Comparison of ENCODE assay signal across 7 mouse cellular contexts in the genomic region with DNA sequence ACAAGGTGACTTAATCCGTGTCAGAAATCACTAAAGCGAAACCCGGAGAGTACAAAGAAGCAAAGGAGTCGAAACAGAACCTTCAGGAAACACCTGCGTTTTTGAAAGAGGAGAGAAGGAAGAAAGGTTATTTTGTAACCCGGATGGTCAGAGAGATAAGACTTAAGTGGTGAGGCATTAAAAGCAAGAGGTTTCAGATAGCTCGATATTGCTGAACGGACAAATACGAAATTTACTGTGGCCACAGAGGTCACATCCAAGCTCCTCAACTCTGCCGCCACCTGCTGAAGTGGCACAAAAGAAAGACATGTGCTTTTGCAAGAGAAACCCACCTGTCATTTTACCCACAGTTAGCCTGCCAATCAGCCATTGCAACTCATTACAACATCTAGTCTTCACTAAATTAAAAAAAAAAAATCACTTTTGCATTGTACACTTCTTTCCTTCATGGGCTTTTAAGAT. TPM values are rescaled to one million over a fixed set of nuclear protein-coding genes. Genes with fewer than 3 reads are reported as not detected.
A peak's percentile ranks its signal among the peaks of the same experiment; 100 is the strongest.
DNase-seq lines count a peak whose midpoint lies in the region; ATAC-seq and TF ChIP-seq lines count a peak whose summit lies in the region.

No protein-coding gene starts in this region.

- no peaks in the 10 kb centered on the region for H3K36me3 ChIP-seq in spleen, adult 2 months (ENCODE audit: control insufficient read depth, insufficient read depth, low read length)
- H3K36me3 ChIP-seq in embryonic facial prominence, embryonic 10.5 days (replicated peaks) = no peaks in the 10 kb centered on the region
- H3K36me3 ChIP-seq in liver, embryonic 14.5 days (replicated peaks; ENCODE audit: control insufficient read depth, insufficient read depth, low read depth) = no peaks in the 10 kb centered on the region

- H3K27me3 ChIP-seq in spleen, adult 2 months (ENCODE audit: control insufficient read depth, insufficient read depth, low read length) = no peaks in the 10 kb centered on the region
- H3K27me3 ChIP-seq in embryonic facial prominence, embryonic 10.5 days (replicated peaks; ENCODE audit: low read depth, poor library complexity, severe bottlenecking) = no peaks in the 10 kb centered on the region
- no peaks in the 10 kb centered on the region for H3K27me3 ChIP-seq in liver, embryonic 14.5 days (ENCODE audit: control insufficient read depth, insufficient read depth, low read length)

- TF ChIP-seq POLR2A in spleen, adult 2 months (IDR thresholded peaks at IDR 0.05; ENCODE audit: low read depth, low read length) = no peak

- H3K9me3 ChIP-seq in embryonic facial prominence, embryonic 10.5 days = no peaks in the 10 kb centered on the region
- H3K9me3 ChIP-seq in liver, embryonic 14.5 days (ENCODE audit: control insufficient read depth, low read length) = no peaks in the 10 kb centered on the region

- peak in 1 of 2 experiments; percentile 12 for DNase-seq in spleen, adult 2 months (ENCODE audit: low read depth in 1 of 2, low spot score in 2 of 2)
- no peak for DNase-seq in spleen, postnatal 4 days (ENCODE audit: low spot score in 2 of 2)
- no peak for DNase-seq in embryonic facial prominence, embryonic 10.5 days (ENCODE audit: low spot score)
- peak; percentile 59 for DNase-seq in induced T-regulatory cell, adult 2 months (ENCODE audit: low read depth)
- DNase-seq in liver, embryonic 14.5 days (ENCODE audit: low read depth in 3 of 3, low spot score in 3 of 3) = no peak
- peak; percentile 24 for DNase-seq in testis, postnatal 14 days (ENCODE audit: low spot score)
- DNase-seq in urinary bladder, postnatal 36 days (ENCODE audit: low spot score in 2 of 2) = no peak

- peak overlapping the region; percentile 59 for H3K9ac ChIP-seq in liver, embryonic 14.5 days (replicated peaks)

- 6% methylated on average over 10 of the region's 10 CpGs for WGBS in spleen, adult 2 months
- WGBS in embryonic facial prominence, embryonic 10.5 days = 77% methylated on average over 10 of the region's 10 CpGs
- 7% methylated on average over 10 of the region's 10 CpGs for WGBS in liver, embryonic 14.5 days (ENCODE audit: insufficient replicate concordance)

- peak overlapping the region; percentile 85 for H3K4me2 ChIP-seq in liver, embryonic 14.5 days (ENCODE audit: low read depth)

- no peak for TF ChIP-seq CTCF in spleen, adult 2 months (IDR thresholded peaks at IDR 0.05; ENCODE audit: extremely low read depth, insufficient read depth, insufficient read length, insufficient replicate concordance)
- TF ChIP-seq CTCF in liver, embryonic 14.5 days (IDR thresholded peaks at IDR 0.05; ENCODE audit: low read depth) = no peak

- peak overlapping the region; percentile 17; the same call in 1 of the 2 replicates for H3K4me3 ChIP-seq in spleen, adult 2 months (ENCODE audit: extremely low read depth, insufficient read depth, insufficient read length)
- peak overlapping the region; percentile 97 for H3K4me3 ChIP-seq in embryonic facial prominence, embryonic 10.5 days
- peak overlapping the region; percentile 66 to 99 for H3K4me3 ChIP-seq in liver, embryonic 14.5 days (ENCODE audit: insufficient read depth in 1 of 2, low read depth in 2 of 2, low read length in 2 of 2)

- TF ChIP-seq EP300 in liver, embryonic 14.5 days (IDR thresholded peaks at IDR 0.05; ENCODE audit: low read depth) = peak; percentile 28; the same call in 1 of the 2 replicates

- peaks cover 6% of the 10 kb centered on the region for H3K4me1 ChIP-seq in spleen, adult 2 months (ENCODE audit: control insufficient read depth, insufficient read depth, insufficient read length)
- H3K4me1 ChIP-seq in embryonic facial prominence, embryonic 10.5 days = peaks cover 30% of the 10 kb centered on the region
- peaks cover 20 to 22% of the 10 kb centered on the region in 2 experiments for H3K4me1 ChIP-seq in liver, embryonic 14.5 days (replicated peaks; ENCODE audit: control insufficient read depth in 2 of 2, insufficient read depth in 2 of 2, low read length in 1 of 2)

- H3K27ac ChIP-seq in spleen, adult 2 months (ENCODE audit: insufficient read depth, low read length) = no peak overlapping the region
- no peak overlapping the region for H3K27ac ChIP-seq in embryonic facial prominence, embryonic 10.5 days (replicated peaks)
- peak overlapping the region; percentile 56 for H3K27ac ChIP-seq in liver, embryonic 14.5 days

- no peak for ATAC-seq in liver, embryonic 14.5 days (ENCODE audit: insufficient read depth)

RNA-seq across cellular contexts. Expression of a gene that starts 1.1 kb away (rescaled TPM):
- polyA plus RNA-seq in spleen, adult 2 months (2012; rRNA removed) = 2.8 and 5.0 TPM in 2 replicates
- polyA plus RNA-seq in embryonic facial prominence, embryonic 10.5 days (2016; fragmentation: Nextera tagmentation; extraction: Ambion mirVana) = 18.9 and 19.1 TPM in 2 replicates
- polyA plus RNA-seq in liver, embryonic 14.5 days (2012; rRNA removed) = 2.8 and 4.3 TPM in 2 replicates
- polyA plus RNA-seq in liver, embryonic 14.5 days (2014; fragmentation: Nextera tagmentation; extraction: Ambion mirVana) = 6.1 and 7.3 TPM in 2 replicates

Comparison
In these comparisons a context has a peak if more than half of its experiments do, and no peak if none do; other contexts are left out.
1. DNase-seq: peak in induced T-regulatory cell, adult 2 months (single experiment) and testis, postnatal 14 days (single experiment); none in spleen, postnatal 4 days (0 of 2), embryonic facial prominence, embryonic 10.5 days (single experiment), liver, embryonic 14.5 days (0 of 3) and urinary bladder, postnatal 36 days (0 of 2).
2. H3K4me3 ChIP-seq: peak in every context shown above with its lines; median percentile 97 in embryonic facial prominence, embryonic 10.5 days; 82 in liver, embryonic 14.5 days; 17 in spleen, adult 2 months.